Mouse (Mus musculus) liver, postnatal 0 days (tissue): ENCODE results near the gene Fam102a. TPM values are rescaled to one million over a fixed set of nuclear protein-coding genes. Genes with fewer than 3 reads are reported as not detected.

Experiments used
- ATAC-seq: fragments of 200-750 bp; cut with Nextera tagmentation; 2 replicates; pipeline ENCODE4 v1.8.0; 2017; ENCODE audit warnings: mild to moderate bottlenecking, moderate library complexity
- DNase-seq: peaks from one replicate; pipeline ENCODE4 v3.0.0-alpha.2; 2016
- H3K27ac ChIP-seq: fragments of 300-500 bp; sonication (generic); 2 replicates; pipeline ENCODE4 v1.5.1; 2014; ENCODE audit warnings: antibody characterized with exemption, moderate library complexity, mild to moderate bottlenecking, low read depth
- H3K27me3 ChIP-seq: fragments of 300-500 bp; sonication (generic); 2 replicates; pipeline ENCODE4 v1.6.1; 2014; ENCODE audit warnings: low read length, control low read depth, mixed read lengths; ENCODE audit not compliant: insufficient read depth
- H3K36me3 ChIP-seq: fragments of 300-500 bp; sonication (generic); replicated peaks from 2 replicates; pipeline ENCODE4 v1.6.1; 2014; ENCODE audit warnings: mild to moderate bottlenecking, control low read depth, low read length, moderate library complexity, mixed read lengths; ENCODE audit not compliant: insufficient read depth
- H3K4me1 ChIP-seq: fragments of 300-500 bp; sonication (generic); 2 replicates; pipeline ENCODE4 v1.6.1; 2014; ENCODE audit warnings: antibody characterized with exemption, mild to moderate bottlenecking, control low read depth; ENCODE audit not compliant: insufficient read depth
- H3K4me2 ChIP-seq: fragments of 300-500 bp; sonication (generic); 2 replicates; pipeline ENCODE4 v1.6.1; 2014; ENCODE audit warnings: low read depth, mild to moderate bottlenecking, low read length, moderate library complexity, mixed read lengths
- H3K4me3 ChIP-seq: fragments of 300-500 bp; sonication (generic); 2 replicates; pipeline ENCODE4 v1.5.1; 2014; ENCODE audit warnings: low read depth, low read length
- H3K9ac ChIP-seq: fragments of 300-500 bp; sonication (generic); replicated peaks from 2 replicates; pipeline ENCODE4 v1.6.1; 2014; ENCODE audit warnings: mild to moderate bottlenecking, moderate library complexity
- H3K9me3 ChIP-seq: fragments of 300-500 bp; sonication (generic); 2 replicates; pipeline ENCODE4 v1.6.1; 2016; ENCODE audit warnings: mild to moderate bottlenecking, control low read depth, low read length, mixed read lengths
- CTCF ChIP-seq: sonication (generic); IDR thresholded peaks from 2 replicates; pipeline ENCODE4 v1.5.1; 2016; ENCODE audit warnings: antibody characterized with exemption, low read depth
- EP300 ChIP-seq: IDR thresholded peaks from 2 replicates; pipeline ENCODE4 v1.6.1; 2016; ENCODE audit warnings: antibody characterized with exemption, low read depth, mild to moderate bottlenecking
- WGBS: fragments of 180-500 bp; shearing (Covaris S2); extraction: QIAGEN DNeasy Blood & Tissue Kit; methylation state at CpG from one replicate; pipeline ENCODE4 v1.1.7; 2014; ENCODE audit not compliant: insufficient replicate concordance; 5-methylcytosine and 5-hydroxymethylcytosine counted together
- polyA plus RNA-seq: library from polyadenylated mRNA; unstranded; fragments of >200 nt; fragmentation: Nextera tagmentation; extraction: Ambion mirVana; gene quantifications from 2 replicates; pipeline ENCODE4 v1.2.1, GENCODE M21; 2015

Fam102a gene
- polyA plus RNA-seq, 1 experiment from 2014 or later: 4.8 TPM

- H3K4me3 ChIP-seq: no peak overlapping the region
- no peaks in the 10 kb centered on the region for H3K27me3 ChIP-seq
- H3K27ac ChIP-seq: no peak overlapping the region
- DNase-seq: no peak
- H3K4me2 ChIP-seq: no peak overlapping the region
- no peaks in the 10 kb centered on the region for H3K9me3 ChIP-seq
- H3K36me3 ChIP-seq: peaks cover 10% of the 10 kb centered on the region; the same call in 1 of the 2 replicates
- H3K9ac ChIP-seq: no peak overlapping the region
- no peak for ATAC-seq
- TF ChIP-seq EP300: no peak
- TF ChIP-seq CTCF: no peak
- WGBS: 69% methylated on average over 4 of the region's 4 CpGs
- H3K4me1 ChIP-seq: no peaks in the 10 kb centered on the region
Measured at GRCm38 (mm10) chr2:32555484-32555883, 20.4 kb downstream of the Fam102a start.

- TF ChIP-seq EP300 (no peak), CTCF (no peak)
- DNase-seq (no peak), ATAC-seq (no peak)
- H3K9me3 ChIP-seq: no peaks in the 10 kb centered on the region
- 57% methylated on average over 7 of the region's 7 CpGs for WGBS
- peaks cover 10% of the 10 kb centered on the region; the same call in 1 of the 2 replicates for H3K36me3 ChIP-seq
- H3K27me3 ChIP-seq: no peaks in the 10 kb centered on the region
- H3K9ac ChIP-seq: no peak overlapping the region
- no peak overlapping the region for H3K4me3 ChIP-seq
- no peak overlapping the region for H3K4me2 ChIP-seq
- no peak overlapping the region for H3K27ac ChIP-seq
- no peaks in the 10 kb centered on the region for H3K4me1 ChIP-seq
Measured at GRCm38 (mm10) chr2:32556019-32556418, 20.9 kb downstream of the Fam102a start.

- no peak for TF ChIP-seq EP300
- no peak for TF ChIP-seq CTCF
- peaks cover 17% of the 10 kb centered on the region; the same call in 1 of the 2 replicates for H3K36me3 ChIP-seq
- no peaks in the 10 kb centered on the region for H3K9me3 ChIP-seq
- no peak overlapping the region for H3K4me2 ChIP-seq
- WGBS: 83% methylated on average over 5 of the region's 5 CpGs
- no peak for ATAC-seq
- no peak for DNase-seq
- no peak overlapping the region for H3K4me3 ChIP-seq
- no peaks in the 10 kb centered on the region for H3K27me3 ChIP-seq
- no peak overlapping the region for H3K9ac ChIP-seq
- no peak overlapping the region for H3K27ac ChIP-seq
- no peaks in the 10 kb centered on the region for H3K4me1 ChIP-seq
Measured at GRCm38 (mm10) chr2:32559570-32559969, 24.4 kb downstream of the Fam102a start.

GRCm38 (mm10) chr2:32566536-32567063 lies 31.5 kb downstream of the Fam102a start:
- Histone ChIP-seq H3K9ac (no peak overlapping the region), H3K27me3 (no peaks in the 10 kb centered on the region), H3K4me2 (no peak overlapping the region), H3K4me1 (peaks cover 4% of the 10 kb centered on the region; the same call in 1 of the 2 replicates), H3K4me3 (no peak overlapping the region), H3K27ac (no peak overlapping the region), H3K36me3 (peaks cover 25% of the 10 kb centered on the region; the same call in 1 of the 2 replicates), H3K9me3 (no peaks in the 10 kb centered on the region)
- TF ChIP-seq EP300 (no peak), CTCF (peak; percentile 91)
- no peak for ATAC-seq
- 31% methylated on average over 4 of the region's 4 CpGs for WGBS
- peak; percentile 70 for DNase-seq

- Histone ChIP-seq H3K27ac (no peak overlapping the region), H3K4me2 (no peak overlapping the region), H3K36me3 (peaks cover 28% of the 10 kb centered on the region), H3K4me1 (peaks cover 7% of the 10 kb centered on the region; the same call in 1 of the 2 replicates), H3K4me3 (no peak overlapping the region), H3K9me3 (no peaks in the 10 kb centered on the region), H3K27me3 (no peaks in the 10 kb centered on the region), H3K9ac (no peak overlapping the region)
- DNase-seq: no peak
- TF ChIP-seq CTCF (no peak), EP300 (no peak)
- no peak for ATAC-seq
- whole genome bisulfite sequencing: 55% methylated on average over 5 of the region's 5 CpGs
Measured at GRCm38 (mm10) chr2:32568149-32568548, 33.0 kb downstream of the Fam102a start.

GRCm38 (mm10) chr2:32568941-32569340 lies 33.8 kb downstream of the Fam102a start:
- Histone ChIP-seq H3K36me3 (peaks cover 24% of the 10 kb centered on the region), H3K4me2 (no peak overlapping the region), H3K9ac (no peak overlapping the region), H3K9me3 (no peaks in the 10 kb centered on the region), H3K4me3 (no peak overlapping the region), H3K4me1 (peaks cover 7% of the 10 kb centered on the region; the same call in 1 of the 2 replicates), H3K27ac (no peak overlapping the region), H3K27me3 (no peaks in the 10 kb centered on the region)
- DNase-seq (no peak), ATAC-seq (no peak)
- no peak for TF ChIP-seq EP300
- no peak for TF ChIP-seq CTCF
- WGBS: 83% methylated on average over 3 of the region's 3 CpGs
